Mouse (Mus musculus) retina, postnatal 7 days (tissue): ENCODE data around the gene Gm21209.
"Not testable (repeated sequence)": the region's sequence is repeated elsewhere in the genome, so short reads cannot be mapped to it uniquely, and the experiment has no call there.

Experiments used
- DNase-seq: peaks from one replicate; pipeline ENCODE4 v3.0.0-alpha.2; 2012; ENCODE audit warnings: low read depth, low spot score

Gene Gm21209

DNA sequence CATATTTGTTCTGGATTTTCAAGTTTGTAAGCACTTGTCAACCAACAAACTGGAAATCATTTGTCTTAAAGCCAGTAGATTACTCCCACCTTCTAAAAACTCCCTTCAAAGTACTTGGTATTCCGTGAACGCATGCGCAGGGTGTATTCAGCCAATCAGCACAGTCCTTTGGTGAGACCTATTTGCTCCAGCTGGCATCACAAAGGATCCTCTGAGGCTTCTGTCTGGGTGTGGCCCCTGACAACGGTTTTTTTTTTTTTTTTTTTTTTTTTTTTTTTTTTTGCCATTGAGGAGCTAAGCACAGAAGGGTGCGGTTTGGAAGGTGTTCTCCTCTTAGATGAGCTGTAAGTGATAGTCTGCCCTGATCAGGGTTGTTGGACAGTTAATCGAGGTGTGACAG is at the start of gene Gm21209:
Gene Gm21209 (plus strand): TSS at position 301 of the 400 bp plus-strand sequence.
- not testable (repeated sequence) for DNase-seq
